Mouse (Mus musculus) stomach, embryonic 15.5 days (tissue): Measurements from ENCODE around the gene Gid4. TPM values are rescaled to one million over a fixed set of nuclear protein-coding genes. Genes with fewer than 3 reads are reported as not detected.
"Not testable (repeated sequence)": the region's sequence is repeated elsewhere in the genome, so short reads cannot be mapped to it uniquely, and the experiment has no call there.

Experiments used
- ATAC-seq: fragments of 200-750 bp; cut with Nextera tagmentation; 2 replicates; pipeline ENCODE4 v1.8.0; 2017; ENCODE audit warnings: low read depth, moderate number of reproducible peaks, moderate TSS enrichment; ENCODE audit not compliant: insufficient read depth, low FRiP score
- H3K27ac ChIP-seq: fragments of 300-500 bp; sonication (generic); 2 replicates; pipeline ENCODE4 v1.5.1; 2015; ENCODE audit warnings: mild to moderate bottlenecking, inconsistent platforms
- H3K27me3 ChIP-seq: fragments of 300-500 bp; sonication (generic); replicated peaks from 2 replicates; pipeline ENCODE4 v1.6.1; 2015; ENCODE audit warnings: inconsistent platforms
- H3K36me3 ChIP-seq: fragments of 300-500 bp; sonication (generic); 2 replicates; pipeline ENCODE4 v1.6.1; 2015; ENCODE audit warnings: inconsistent platforms
- H3K4me1 ChIP-seq: fragments of 300-500 bp; sonication (generic); 2 replicates; pipeline ENCODE4 v1.6.1; 2015; ENCODE audit warnings: inconsistent platforms
- H3K4me2 ChIP-seq: fragments of 300-500 bp; sonication (generic); 2 replicates; pipeline ENCODE4 v1.6.1; 2015; ENCODE audit warnings: mild to moderate bottlenecking, inconsistent platforms
- H3K4me3 ChIP-seq: fragments of 300-500 bp; sonication (generic); replicated peaks from 2 replicates; pipeline ENCODE4 v1.5.1; 2015; ENCODE audit warnings: inconsistent platforms
- H3K9ac ChIP-seq: fragments of 300-500 bp; sonication (generic); 2 replicates; pipeline ENCODE4 v1.6.1; 2015; ENCODE audit warnings: inconsistent platforms
- H3K9me3 ChIP-seq: fragments of 300-500 bp; sonication (generic); 2 replicates; pipeline ENCODE4 v1.6.1; 2016; ENCODE audit warnings: inconsistent platforms
- WGBS: fragments of 180-500 bp; shearing (Covaris S2); methylation state at CpG from one replicate; pipeline ENCODE4 v1.1.7; 2015; 5-methylcytosine and 5-hydroxymethylcytosine counted together
- polyA plus RNA-seq: library from polyadenylated mRNA; unstranded; fragments of >200 nt; fragmentation: Nextera tagmentation; extraction: Ambion mirVana; gene quantifications from 2 replicates; pipeline ENCODE4 v1.2.1, GENCODE M21; 2015

The Gid4 gene
- polyA plus RNA-seq, 1 experiment from 2014 or later, result 22.5 TPM

DNA sequence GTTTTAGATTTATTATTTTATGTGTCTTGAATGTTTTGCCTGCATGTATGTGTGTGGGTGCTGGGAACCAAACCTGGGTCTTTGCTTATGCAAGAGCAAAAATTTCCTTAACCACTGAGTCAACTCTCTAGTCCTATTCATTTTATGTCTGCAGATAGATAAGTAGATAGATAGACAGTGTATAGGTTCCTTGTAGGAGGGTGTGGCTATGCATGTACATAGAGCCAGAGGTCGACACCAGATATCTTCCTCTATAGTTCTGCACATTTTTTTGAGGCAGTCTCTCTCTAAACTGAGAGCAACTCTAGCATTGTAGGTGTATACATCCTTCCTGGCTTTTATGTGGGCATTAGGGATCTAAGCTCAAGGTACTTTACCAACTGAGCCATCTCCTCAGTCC lies 18.2 kb downstream of the Gid4 start:
- ATAC-seq, result no peak
- Histone ChIP-seq H3K27ac (no peak overlapping the region), H3K27me3 (no peaks in the 10 kb centered on the region), H3K4me1 (no peaks in the 10 kb centered on the region), H3K9ac (no peak overlapping the region), H3K4me2 (no peak overlapping the region), H3K4me3 (no peak overlapping the region), H3K36me3 (peaks cover 39% of the 10 kb centered on the region), H3K9me3 (no peaks in the 10 kb centered on the region)
- 88% methylated on average over 1 of the region's 1 CpGs for WGBS

GRCm38 (mm10) chr11:60436618-60437017 lies 19.7 kb downstream of the Gid4 start:
- no peak overlapping the region for H3K4me2 ChIP-seq
- no peak overlapping the region for H3K27ac ChIP-seq
- H3K4me3 ChIP-seq, result no peak overlapping the region
- no peaks in the 10 kb centered on the region for H3K27me3 ChIP-seq
- H3K36me3 ChIP-seq, result peaks cover 41% of the 10 kb centered on the region
- 86% methylated on average over 3 of the region's 3 CpGs for WGBS
- H3K4me1 ChIP-seq, result no peaks in the 10 kb centered on the region
- H3K9me3 ChIP-seq, result no peaks in the 10 kb centered on the region
- H3K9ac ChIP-seq, result no peak overlapping the region
- no peak for ATAC-seq

DNA sequence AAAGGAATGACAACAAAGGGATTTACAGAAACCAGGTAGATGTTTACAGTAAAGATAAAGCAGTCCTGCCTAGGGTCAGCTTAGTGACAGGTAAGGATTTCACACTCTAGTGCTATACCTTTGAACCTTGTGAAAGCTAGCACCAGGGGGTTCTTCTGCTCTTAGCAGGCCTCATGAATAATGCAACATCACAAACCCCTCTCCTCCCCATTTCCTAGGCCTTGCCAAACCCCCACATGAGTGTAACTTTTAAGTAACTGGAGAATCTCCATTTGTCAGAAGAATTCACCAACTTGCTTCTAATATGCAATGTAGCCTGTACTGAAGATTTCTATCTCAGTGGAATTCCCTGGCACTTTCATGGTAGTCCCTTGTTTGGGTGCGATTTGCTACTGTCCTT lies 22.7 kb downstream of the Gid4 start:
- 13% methylated on average over 1 of the region's 1 CpGs for WGBS
- H3K9ac ChIP-seq, H3K27ac ChIP-seq, ATAC-seq, H3K9me3 ChIP-seq, H3K4me1 ChIP-seq, H3K4me2 ChIP-seq, H3K4me3 ChIP-seq, H3K27me3 ChIP-seq: not testable (repeated sequence)
- H3K36me3 ChIP-seq, result peaks cover 45% of the 10 kb centered on the region

GRCm38 (mm10) chr11:60440176-60440575 lies 23.2 kb downstream of the Gid4 start:
- Histone ChIP-seq H3K9me3 (no peaks in the 10 kb centered on the region), H3K9ac (no peak overlapping the region), H3K36me3 (peaks cover 40% of the 10 kb centered on the region), H3K4me3 (no peak overlapping the region), H3K27me3 (no peaks in the 10 kb centered on the region), H3K4me2 (no peak overlapping the region), H3K4me1 (no peaks in the 10 kb centered on the region), H3K27ac (no peak overlapping the region)
- ATAC-seq, result no peak
- WGBS, result 34% methylated on average over 7 of the region's 7 CpGs

- ATAC-seq, result no peak
- Histone ChIP-seq H3K4me3 (no peak overlapping the region), H3K36me3 (peaks cover 23% of the 10 kb centered on the region), H3K9ac (no peak overlapping the region), H3K4me2 (no peak overlapping the region), H3K9me3 (no peaks in the 10 kb centered on the region), H3K27ac (no peak overlapping the region), H3K4me1 (no peaks in the 10 kb centered on the region), H3K27me3 (no peaks in the 10 kb centered on the region)
- WGBS, result 86% methylated on average over 6 of the region's 6 CpGs
Measured at GRCm38 (mm10) chr11:60442896-60443295, 26.0 kb downstream of the Gid4 start.

DNA sequence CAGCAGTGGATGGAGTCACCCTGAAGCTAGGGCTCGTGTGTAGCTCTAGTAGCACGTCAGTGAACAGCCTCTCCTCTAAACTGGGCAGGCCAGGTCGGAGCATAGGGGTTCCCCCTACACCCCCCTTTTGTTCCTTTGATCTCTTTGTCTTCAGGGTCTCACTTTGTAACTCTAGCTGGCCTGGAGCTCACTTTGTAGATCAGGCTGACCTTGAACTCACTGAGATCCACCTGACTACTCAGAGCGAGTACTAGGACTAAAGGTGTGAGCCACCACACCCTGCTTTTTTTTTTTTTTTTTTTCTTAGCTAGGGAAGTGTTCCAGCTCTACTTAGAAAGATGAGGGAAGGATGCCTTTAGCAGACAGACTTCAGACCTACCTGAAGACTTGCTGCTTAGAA lies 27.1 kb downstream of the Gid4 start:
- Histone ChIP-seq H3K36me3 (peaks cover 17% of the 10 kb centered on the region), H3K4me2 (no peak overlapping the region), H3K9me3 (no peaks in the 10 kb centered on the region), H3K27me3 (no peaks in the 10 kb centered on the region), H3K4me3 (no peak overlapping the region), H3K4me1 (no peaks in the 10 kb centered on the region), H3K9ac (no peak overlapping the region), H3K27ac (no peak overlapping the region)
- no peak for ATAC-seq
- WGBS, result 75% methylated on average over 4 of the region's 4 CpGs

DNA sequence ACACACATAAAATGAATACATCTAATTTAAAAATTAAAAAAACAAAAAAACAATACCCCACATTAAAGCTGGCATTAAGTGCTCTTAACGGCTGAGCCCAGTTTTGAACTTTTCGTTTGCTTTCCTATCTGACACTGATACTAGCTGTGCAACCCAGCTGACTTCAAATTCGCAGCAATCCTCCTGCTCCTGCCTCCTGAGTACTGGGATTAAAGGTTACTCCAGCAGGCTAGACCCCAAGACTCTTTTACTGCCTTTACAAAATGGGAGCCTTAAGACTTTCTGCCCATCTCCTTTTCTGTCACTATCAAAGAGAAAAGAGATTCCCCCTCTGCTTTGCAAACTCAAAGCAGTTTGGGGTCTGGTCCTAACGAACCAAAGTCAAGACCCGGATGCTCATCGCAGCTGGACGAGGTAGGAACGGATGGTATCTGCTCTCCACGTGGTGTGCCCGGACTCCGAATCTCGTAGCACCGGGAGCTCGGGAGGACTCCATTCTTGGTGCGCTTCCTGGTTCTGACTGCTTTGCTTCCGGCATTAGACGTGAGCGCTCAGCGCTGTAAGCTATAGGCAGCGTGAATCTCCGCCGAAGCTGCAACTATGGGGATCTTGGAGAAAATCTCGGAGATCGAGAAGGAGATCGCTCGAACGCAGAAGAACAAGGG lies 37.3 kb downstream of the Gid4 start, which contains the start of gene Drg2:
TSS of gene Drg2 (plus strand) at position 512 of the 665 bp plus-strand sequence.
- peak; percentile 87 for ATAC-seq
- Histone ChIP-seq H3K9me3 (no peaks in the 10 kb centered on the region), H3K4me3 (peak within 1 kb of the TSS; percentile 68), H3K9ac (peak within 1 kb of the TSS; percentile 78), H3K4me1 (peaks cover 9% of the 10 kb centered on the region), H3K27me3 (no peaks in the 10 kb centered on the region), H3K27ac (peak within 1 kb of the TSS; percentile 78), H3K4me2 (peak within 1 kb of the TSS; percentile 80), H3K36me3 (peaks cover 15% of the 10 kb centered on the region)
- 4% methylated on average over 27 of the region's 27 CpGs for WGBS

- Histone ChIP-seq H3K4me1 (peaks cover 9% of the 10 kb centered on the region), H3K4me3 (peak overlapping the region; percentile 68), H3K36me3 (peaks cover 20% of the 10 kb centered on the region), H3K27me3 (no peaks in the 10 kb centered on the region), H3K4me2 (peak overlapping the region; percentile 80), H3K9me3 (no peaks in the 10 kb centered on the region), H3K9ac (peak overlapping the region; percentile 78), H3K27ac (peak overlapping the region; percentile 78)
- 1% methylated on average over 17 of the region's 17 CpGs for WGBS
- peak; percentile 24; the same call in 1 of the 2 replicates for ATAC-seq
Measured at GRCm38 (mm10) chr11:60454745-60455087, 37.8 kb downstream of the Gid4 start.

- Histone ChIP-seq H3K4me1 (peaks cover 9% of the 10 kb centered on the region), H3K36me3 (peaks cover 52% of the 10 kb centered on the region), H3K27ac (no peak overlapping the region), H3K9me3 (no peaks in the 10 kb centered on the region), H3K4me2 (no peak overlapping the region), H3K27me3 (no peaks in the 10 kb centered on the region), H3K4me3 (no peak overlapping the region), H3K9ac (no peak overlapping the region)
- ATAC-seq, result no peak
- WGBS, result 93% methylated on average over 1 of the region's 1 CpGs
Measured at GRCm38 (mm10) chr11:60457973-60458372, 41.0 kb downstream of the Gid4 start.

GRCm38 (mm10) chr11:60465943-60466380 lies 49.0 kb downstream of the Gid4 start:
- no peak overlapping the region for H3K27ac ChIP-seq
- no peaks in the 10 kb centered on the region for H3K4me1 ChIP-seq
- H3K4me2 ChIP-seq, result no peak overlapping the region
- no peak overlapping the region for H3K9ac ChIP-seq
- ATAC-seq, result no peak; the same call in 1 of the 2 replicates
- H3K9me3 ChIP-seq, result no peaks in the 10 kb centered on the region
- 85% methylated on average over 2 of the region's 2 CpGs for WGBS
- H3K36me3 ChIP-seq, result peaks cover 72% of the 10 kb centered on the region
- no peaks in the 10 kb centered on the region for H3K27me3 ChIP-seq
- H3K4me3 ChIP-seq, result no peak overlapping the region

- peaks cover 42% of the 10 kb centered on the region for H3K36me3 ChIP-seq
- no peak within 1 kb of the TSS for H3K9ac ChIP-seq
- no peak within 1 kb of the TSS for H3K4me2 ChIP-seq
- WGBS, result 85% methylated on average over 3 of the region's 3 CpGs
- H3K27ac ChIP-seq, result no peak within 1 kb of the TSS
- no peaks in the 10 kb centered on the region for H3K4me1 ChIP-seq
- no peak for ATAC-seq
- H3K9me3 ChIP-seq, result no peaks in the 10 kb centered on the region
- H3K27me3 ChIP-seq, result no peaks in the 10 kb centered on the region
- no peak within 1 kb of the TSS for H3K4me3 ChIP-seq
Measured at GRCm38 (mm10) chr11:60469039-60469438, 52.1 kb downstream of the Gid4 start, which contains the start of gene Myo15. Gene Myo15 (plus strand): TSS chr11:60469339.

DNA sequence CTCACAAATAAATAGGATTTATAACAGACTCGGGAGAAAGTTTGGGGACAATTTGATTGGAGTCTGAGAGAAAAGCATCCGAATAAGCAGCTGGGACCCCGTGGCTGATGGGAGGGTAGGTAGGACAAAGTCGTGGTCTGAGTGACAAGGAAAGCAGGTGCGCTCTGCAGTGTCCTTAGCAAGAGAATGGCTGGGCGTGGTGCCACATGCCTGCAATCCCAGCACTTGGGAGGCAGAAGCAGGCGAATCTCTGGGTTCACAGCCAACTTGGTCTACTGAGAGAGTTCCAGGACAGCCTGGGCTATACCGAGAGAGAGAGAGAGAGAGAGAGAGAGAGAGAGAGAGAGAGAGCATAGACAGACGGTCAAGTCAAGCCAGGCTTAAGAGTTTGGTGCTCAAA lies 53.8 kb downstream of the Gid4 start:
- Histone ChIP-seq H3K9ac (no peak overlapping the region), H3K4me1 (no peaks in the 10 kb centered on the region), H3K9me3 (no peaks in the 10 kb centered on the region), H3K36me3 (peaks cover 26% of the 10 kb centered on the region), H3K27me3 (no peaks in the 10 kb centered on the region), H3K4me3 (no peak overlapping the region), H3K27ac (no peak overlapping the region), H3K4me2 (no peak overlapping the region)
- ATAC-seq, result no peak
- 80% methylated on average over 9 of the region's 9 CpGs for WGBS
